Mouse (Mus musculus) ES-Bruce4 (cell line): ENCODE data around the gene Gripap1.

Source experiments
- CTCF ChIP-seq: IDR thresholded peaks from one replicate; pipeline ENCODE4 v1.8.1; 2011; ENCODE audit warnings: low read depth, low read length
- POLR2A ChIP-seq: IDR thresholded peaks from one replicate; pipeline ENCODE4 v1.8.1; 2011; ENCODE audit warnings: low read length; ENCODE audit not compliant: insufficient read depth

GRCm38 (mm10) chrX:7842318-7842717 is 52.8 kb downstream of the Gripap1 start:
- TF ChIP-seq POLR2A, result no peak
- no peak for TF ChIP-seq CTCF
